Mouse (Mus musculus): Measurements from ENCODE around the gene Acsf3. TPM values are rescaled to one million over a fixed set of nuclear protein-coding genes. Genes with fewer than 3 reads are reported as not detected.

The Acsf3 gene
- polyA plus RNA-seq (2015; fragmentation: Nextera tagmentation; extraction: Ambion mirVana): 7.0 and 7.6 TPM in 2 replicates

DNA sequence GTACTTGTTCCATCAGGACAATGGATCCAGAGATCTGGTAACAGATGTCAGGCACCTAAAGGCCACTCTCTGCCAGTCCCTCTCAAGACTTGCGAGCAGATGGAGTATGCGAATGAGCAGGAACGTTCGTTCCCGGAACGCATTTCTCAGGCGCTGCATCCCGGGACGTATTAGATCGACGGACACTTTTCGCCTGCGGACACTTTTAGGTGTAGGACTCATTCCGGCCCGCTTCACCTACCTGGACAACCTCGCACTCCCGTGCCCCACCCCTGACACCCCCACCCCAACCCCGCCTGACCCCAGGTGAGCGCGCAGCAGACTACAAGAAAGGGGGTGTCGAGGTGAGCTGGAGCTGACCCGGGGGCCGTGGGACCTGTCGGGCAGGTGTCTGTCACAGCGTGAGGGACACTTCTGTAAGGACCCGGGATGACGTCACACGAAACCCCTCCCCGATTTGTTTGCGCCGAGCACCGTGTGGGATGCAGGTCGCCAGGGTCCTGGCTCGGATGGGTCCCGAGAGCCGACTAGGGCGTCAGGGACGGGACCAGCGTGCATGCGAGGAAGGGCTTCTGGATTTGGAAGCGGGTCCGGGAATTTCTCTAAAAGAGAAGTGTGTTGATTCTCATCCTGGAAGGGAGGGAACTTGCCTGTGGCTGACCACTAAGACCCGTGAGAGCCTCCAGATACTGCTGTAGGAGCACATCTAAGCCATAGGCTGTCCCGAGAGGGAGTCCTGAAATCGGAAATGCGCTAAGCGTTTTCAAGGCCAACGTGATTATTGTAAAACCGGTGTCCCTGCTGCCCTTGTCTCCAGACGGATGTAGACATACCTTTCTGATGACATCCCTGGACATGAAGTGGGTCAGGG, at the start of gene Acsf3:
TSS of gene Acsf3 (plus strand) at position 202 of the 871 bp plus-strand sequence.

DNA sequence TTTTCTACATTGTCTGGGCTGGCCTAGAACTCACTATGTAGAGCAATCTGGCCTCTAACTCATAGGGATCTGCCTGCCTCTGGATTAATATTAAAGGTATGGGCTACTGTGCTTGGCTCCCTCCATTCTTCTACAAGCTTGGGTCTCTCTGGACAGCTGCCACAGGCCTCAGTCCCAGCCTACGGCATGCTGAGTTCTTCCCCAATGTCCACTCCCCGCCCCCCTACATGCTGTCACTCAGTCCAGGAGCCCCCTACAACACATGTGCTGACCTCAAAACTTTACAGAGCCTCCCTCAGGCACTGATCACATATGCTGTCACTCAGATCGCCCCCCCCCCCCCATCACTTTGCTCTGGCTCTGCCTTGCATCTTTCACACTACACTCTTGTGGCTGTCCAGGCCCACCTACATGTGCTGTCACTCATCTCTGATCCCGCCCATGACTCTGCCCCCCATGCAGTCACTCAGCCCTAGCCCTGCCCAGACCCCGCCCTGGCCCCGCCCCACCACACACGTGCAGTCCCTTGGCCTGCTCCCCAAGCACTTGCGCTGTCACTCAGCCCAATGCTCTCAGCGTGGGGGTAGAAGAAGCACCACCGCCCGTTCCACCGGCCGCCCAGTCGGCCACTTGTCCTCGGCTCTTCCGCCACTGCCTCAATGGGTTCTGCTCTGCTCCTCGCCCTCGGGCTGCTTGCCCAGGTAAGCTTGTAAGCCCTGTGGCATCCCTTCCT, 72.7 kb downstream of the Acsf3 start, which contains the start of gene Cdh15:
TSS of gene Cdh15 (plus strand) at position 138 of the 733 bp plus-strand sequence.

Other genes with a start within 250 kb of the Acsf3 start
- gene Piezo1, start 224.2 kb upstream of the Acsf3 start, polyA plus RNA-seq (2015; fragmentation: Nextera tagmentation; extraction: Ambion mirVana): 18.7 and 19.2 TPM in 2 replicates
- 60.0 and 74.7 TPM in 2 replicates for gene Cdt1, start 207.5 kb upstream of the Acsf3 start, polyA plus RNA-seq (2015; fragmentation: Nextera tagmentation; extraction: Ambion mirVana)
- 244 and 262 TPM in 2 replicates for gene Aprt, start 198.6 kb upstream of the Acsf3 start, polyA plus RNA-seq (2015; fragmentation: Nextera tagmentation; extraction: Ambion mirVana)
- gene Galns, start 164.0 kb upstream of the Acsf3 start, polyA plus RNA-seq (2015; fragmentation: Nextera tagmentation; extraction: Ambion mirVana): 7.5 and 10.0 TPM in 2 replicates
- gene Trappc2l, start 163.8 kb upstream of the Acsf3 start, polyA plus RNA-seq (2015; fragmentation: Nextera tagmentation; extraction: Ambion mirVana): 30.1 and 37.3 TPM in 2 replicates
- gene Pabpn1l, start 152.7 kb upstream of the Acsf3 start, polyA plus RNA-seq (2015; fragmentation: Nextera tagmentation; extraction: Ambion mirVana): not detected in 2 replicates
- gene Cbfa2t3, start 76.4 kb upstream of the Acsf3 start, polyA plus RNA-seq (2015; fragmentation: Nextera tagmentation; extraction: Ambion mirVana): 7.4 and 8.1 TPM in 2 replicates
- not detected in 2 replicates for gene Cdh15, start 72.5 kb downstream of the Acsf3 start, polyA plus RNA-seq (2015; fragmentation: Nextera tagmentation; extraction: Ambion mirVana)